Mouse (Mus musculus) thymus, postnatal 4 days (tissue): ENCODE results near the gene Etv6.

Experiments used
- DNase-seq: peaks from one replicate; pipeline ENCODE4 v3.0.0; 2021

Gene Etv6

GRCm38 (mm10) chr6:134115219-134115968 lies 79.9 kb downstream of the Etv6 start:
- DNase-seq, result no peak

DNA sequence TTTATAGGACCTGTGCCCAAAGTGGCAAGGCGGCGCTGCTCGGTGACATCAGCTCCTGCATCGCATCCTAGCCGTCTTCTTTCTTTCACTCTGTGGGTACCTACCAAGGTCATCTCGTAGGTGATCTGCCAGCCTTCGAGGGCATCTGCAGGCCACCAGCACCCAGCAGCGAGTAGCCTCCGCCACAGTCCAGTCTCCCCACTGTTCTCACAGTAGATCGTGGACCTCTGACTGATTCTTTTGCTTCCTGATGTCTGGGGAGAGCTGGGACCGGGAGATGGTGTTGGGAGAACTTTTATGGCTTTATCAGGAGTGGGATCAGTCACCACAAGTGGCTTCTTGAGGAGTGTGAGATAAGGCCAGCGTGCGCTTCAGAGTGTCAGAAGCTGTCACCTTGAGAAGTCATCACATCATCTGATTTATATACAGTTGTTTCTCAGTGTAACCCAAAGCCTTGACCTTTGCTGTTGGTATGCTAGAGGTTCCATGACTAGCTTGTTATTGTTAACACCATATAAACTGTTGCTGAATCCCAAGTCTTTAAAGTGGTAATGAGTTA lies 82.0 kb downstream of the Etv6 start:
- no peak for DNase-seq

- no peak for DNase-seq
Measured at GRCm38 (mm10) chr6:134118506-134118905, 83.0 kb downstream of the Etv6 start.

DNA sequence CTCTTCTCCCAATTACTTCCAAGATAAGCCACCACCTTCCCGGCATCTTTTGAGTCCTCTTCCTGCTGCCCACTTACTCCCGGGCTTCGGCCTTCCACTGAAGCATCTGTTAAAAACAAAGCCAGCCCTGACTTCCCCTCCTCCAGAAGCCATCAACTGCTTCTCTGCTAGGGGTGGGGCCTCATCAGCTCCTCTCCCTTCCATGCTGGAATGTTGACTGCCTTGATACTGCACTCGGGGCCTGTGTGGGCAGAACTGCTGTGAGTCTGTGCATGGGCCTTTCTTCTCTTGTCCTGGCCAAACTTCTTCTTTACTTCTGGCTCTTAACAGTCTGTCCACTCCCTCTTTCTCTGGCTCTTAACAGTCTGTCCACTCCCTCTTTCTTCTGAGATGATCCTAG lies 83.6 kb downstream of the Etv6 start:
- DNase-seq, result no peak

GRCm38 (mm10) chr6:134120227-134120626 lies 84.7 kb downstream of the Etv6 start:
- no peak for DNase-seq

- DNase-seq, result no peak
Measured at GRCm38 (mm10) chr6:134120712-134121111, 85.2 kb downstream of the Etv6 start.

DNA sequence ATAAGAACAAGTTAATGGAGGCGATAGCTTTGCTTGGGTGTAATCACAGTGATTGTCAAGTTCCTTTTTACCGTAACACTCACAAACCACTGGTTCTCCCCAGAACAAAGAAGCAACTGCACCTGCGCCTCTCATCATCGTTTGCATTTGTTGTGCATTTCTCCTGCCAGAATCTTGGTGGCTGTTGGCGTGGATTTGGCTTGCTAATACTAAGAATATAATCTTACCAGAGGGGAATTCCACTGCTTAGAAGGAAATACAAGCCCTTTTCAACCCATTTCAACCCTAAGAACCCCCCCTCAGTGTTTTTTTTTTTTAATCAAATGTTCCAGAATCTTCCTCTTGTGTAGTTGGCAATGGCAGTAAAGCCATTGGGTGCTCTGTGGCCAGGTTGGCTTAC lies 87.4 kb downstream of the Etv6 start:
- DNase-seq, result no peak

GRCm38 (mm10) chr6:134123474-134123873 lies 88.0 kb downstream of the Etv6 start:
- no peak for DNase-seq

DNA sequence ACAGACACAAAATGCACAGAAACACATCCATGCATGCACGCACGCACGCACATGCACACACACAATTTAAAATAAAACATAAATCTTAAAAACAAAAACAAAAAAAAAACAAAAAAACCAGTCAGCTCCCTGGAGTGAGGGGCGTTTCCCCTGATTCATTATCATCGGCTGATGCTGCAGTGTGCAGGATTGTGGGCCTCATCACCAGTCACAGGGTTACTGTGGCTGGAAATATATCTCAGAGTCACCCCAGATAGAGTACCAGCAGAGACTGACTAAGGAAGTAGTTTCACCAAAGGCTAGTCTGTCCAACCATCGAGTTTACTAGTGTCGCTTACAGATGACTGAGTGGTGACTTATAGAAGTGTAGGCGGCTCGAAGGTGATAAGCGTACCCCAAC lies 88.8 kb downstream of the Etv6 start:
- no peak for DNase-seq

- DNase-seq, result no peak
Measured at GRCm38 (mm10) chr6:134127996-134128395, 92.5 kb downstream of the Etv6 start.

DNA sequence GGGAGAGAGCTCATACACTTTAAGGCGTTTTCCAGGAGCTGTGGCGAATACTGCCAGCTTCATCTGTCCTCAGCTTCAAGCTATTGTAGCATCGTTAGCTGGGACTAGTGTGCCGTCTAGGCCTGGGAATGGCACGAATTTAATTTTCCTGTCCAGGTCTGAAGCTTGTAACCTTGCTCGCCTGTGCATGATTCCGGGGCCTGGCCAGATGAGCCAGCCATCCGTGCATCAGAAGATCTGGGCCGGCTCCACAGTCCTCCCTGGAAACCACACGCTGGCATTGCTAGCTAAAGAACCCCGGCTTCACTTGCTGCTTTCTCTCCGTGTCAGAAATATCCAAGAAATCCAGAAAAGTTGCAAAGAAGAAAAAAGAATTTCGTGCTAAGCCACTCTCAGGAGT lies 93.1 kb downstream of the Etv6 start:
- no peak for DNase-seq

DNA sequence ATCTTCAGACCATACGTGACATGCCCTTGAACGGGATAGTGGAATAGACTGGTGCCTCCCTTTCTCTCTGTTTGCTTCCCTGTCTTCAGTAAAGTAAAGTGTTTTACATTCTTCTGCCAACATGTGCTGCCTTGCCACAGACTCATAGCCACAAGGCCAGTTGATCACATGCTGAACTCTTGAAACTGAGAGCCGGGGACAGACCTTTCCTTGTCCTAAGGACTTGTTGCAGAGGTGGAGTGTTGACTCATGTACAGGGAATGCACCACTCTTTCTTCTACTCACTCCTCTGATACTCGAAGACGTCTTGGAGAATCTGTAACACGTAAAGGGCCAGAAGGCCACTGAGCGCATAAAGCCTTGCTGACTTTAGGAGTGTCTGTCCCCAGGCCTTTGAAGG lies 94.3 kb downstream of the Etv6 start:
- DNase-seq, result no peak

GRCm38 (mm10) chr6:134130816-134131215 lies 95.3 kb downstream of the Etv6 start:
- DNase-seq, result no peak

DNA sequence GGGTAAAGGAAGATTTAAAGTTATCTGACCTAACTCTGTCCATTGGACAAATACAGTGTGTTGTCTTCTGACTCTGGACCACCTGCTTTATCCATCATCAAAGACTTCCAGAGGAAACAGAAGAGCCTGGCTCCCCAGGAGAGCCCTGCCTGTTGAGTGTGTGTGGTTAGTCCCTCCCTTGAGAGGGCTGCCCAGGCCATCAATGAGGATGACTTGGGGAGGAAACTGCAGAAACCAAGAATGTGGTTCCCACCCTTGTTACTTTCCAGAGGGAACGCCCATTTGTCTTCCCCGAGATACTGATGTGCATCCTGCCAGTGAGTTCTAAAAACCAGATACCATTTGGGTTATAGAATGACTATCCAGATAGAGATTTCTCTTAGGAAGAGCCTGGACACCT lies 96.1 kb downstream of the Etv6 start:
- DNase-seq, result no peak

GRCm38 (mm10) chr6:134133756-134134155 lies 98.3 kb downstream of the Etv6 start:
- DNase-seq, result no peak

DNA sequence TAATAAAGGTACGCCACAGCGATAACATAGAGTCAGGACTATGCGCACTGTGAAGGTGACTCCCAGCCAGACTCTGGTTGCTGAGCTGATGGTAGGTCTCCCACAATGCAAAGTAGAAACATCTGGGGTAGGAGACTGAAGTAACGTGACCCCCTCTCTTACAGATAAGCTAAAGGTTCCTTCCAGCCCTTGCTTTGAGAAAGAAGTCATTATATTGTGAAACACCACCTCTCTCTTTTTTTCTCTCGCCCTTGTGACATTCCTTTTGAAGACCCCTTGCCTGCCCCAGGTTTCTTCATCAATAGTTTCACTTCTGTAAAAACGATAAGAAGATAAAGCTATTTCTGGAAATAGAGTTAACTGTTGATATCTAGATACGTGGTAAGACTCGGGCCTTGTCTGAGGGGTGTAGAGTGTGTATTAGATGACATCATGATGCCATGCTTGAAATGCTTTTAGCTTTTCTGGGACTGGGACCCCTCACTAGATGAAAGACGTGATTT lies 99.4 kb downstream of the Etv6 start:
- no peak for DNase-seq

DNA sequence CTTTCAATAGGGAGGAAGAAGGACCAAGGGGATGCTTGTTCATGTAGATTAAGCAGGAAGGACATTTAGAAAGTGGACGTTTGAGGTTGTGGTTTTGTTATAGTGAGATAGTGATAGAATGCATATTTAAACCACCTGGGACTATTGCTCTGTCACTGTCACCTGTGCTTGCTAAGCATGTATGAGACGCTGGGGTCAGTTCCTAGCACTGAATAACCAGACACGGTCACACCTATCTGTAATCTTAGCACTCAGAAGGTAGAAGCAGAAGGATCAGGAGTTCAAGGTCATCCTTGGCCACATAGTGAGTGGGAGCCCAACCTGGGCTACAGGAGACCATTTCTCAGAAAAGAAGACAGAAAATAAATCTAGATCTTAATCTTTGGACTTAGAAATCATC lies 100.8 kb downstream of the Etv6 start:
- DNase-seq, result no peak

GRCm38 (mm10) chr6:134139359-134139758 lies 103.9 kb downstream of the Etv6 start:
- DNase-seq, result no peak

DNA sequence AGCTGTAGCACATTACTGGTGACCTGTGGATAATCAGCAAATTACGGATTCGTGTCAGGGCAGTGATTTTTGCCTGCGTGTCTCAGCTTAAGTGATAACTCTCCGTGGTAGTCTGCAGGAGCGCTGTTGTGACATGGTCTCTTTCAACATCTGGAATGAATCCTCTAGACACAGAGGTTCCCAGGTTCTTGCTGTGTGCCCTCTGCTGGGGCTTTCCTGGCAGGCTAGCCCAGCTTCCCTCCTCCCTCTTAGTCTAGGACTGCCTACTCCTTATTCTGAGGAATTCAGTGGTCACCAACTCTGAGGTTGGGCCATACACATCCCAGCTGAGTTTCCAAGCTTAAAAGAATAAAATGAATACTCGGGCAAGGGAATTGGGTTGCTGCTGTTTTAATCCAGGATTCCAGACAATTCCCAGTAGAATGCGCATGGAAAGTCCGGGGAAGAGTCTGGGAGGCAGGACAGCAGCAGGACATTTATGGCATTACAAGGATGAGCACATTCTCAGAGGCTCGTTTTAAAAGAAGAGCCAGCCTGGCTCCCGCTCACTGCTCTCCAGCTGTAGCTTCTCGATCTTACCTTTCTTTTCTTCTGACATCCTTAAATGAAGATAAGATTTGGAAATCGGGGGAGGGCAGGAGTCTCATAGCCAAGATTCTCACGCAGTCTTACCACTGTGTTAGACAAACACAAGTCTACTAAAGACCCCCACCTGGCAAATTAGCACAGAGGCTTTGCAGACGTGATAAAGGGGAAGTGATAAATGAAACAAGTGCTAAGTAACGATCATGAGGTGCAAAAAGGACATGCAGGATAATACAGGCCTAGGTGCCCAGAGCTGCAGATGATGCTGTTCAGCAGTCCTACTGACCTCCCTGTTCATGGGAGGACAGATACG lies 105.5 kb downstream of the Etv6 start:
- no peak for DNase-seq

- no peak for DNase-seq
Measured at GRCm38 (mm10) chr6:134141616-134142165, 106.2 kb downstream of the Etv6 start.

DNA sequence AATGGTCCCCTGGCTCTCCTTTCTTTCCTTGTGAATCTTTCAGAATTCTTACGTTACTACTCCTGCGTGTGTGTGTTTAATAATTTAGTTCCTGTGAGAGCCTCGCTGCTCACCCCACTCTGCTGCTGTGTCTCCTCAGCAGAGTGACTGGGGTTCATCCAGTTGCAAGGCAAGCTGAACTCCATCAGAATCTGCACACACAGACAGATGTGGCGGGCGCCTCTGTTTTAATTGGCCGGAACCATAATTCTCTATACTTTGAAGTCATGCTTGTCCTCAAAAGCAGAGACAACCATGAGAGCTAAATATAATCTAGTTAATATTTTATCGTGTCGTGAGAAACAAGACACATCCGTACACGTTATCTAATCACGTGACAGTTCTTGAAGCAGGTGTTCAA lies 107.2 kb downstream of the Etv6 start:
- DNase-seq, result no peak

GRCm38 (mm10) chr6:134143649-134144097 lies 108.2 kb downstream of the Etv6 start:
- no peak for DNase-seq
